Mouse (Mus musculus): Measurements from ENCODE around the gene Traf4. TPM values are rescaled to one million over a fixed set of nuclear protein-coding genes. Genes with fewer than 3 reads are reported as not detected.

Traf4 gene
- total RNA-seq, 2 experiments from 2014 or later: 2.2 to 3.2 TPM

- no peak for DNase-seq
- intact Hi-C loops (cut with DNase I): no loop called here
These were observed 51.8 kb downstream of the Traf4 start for GRCm38 (mm10) chr11:78113616-78114015.

Small RNA genes lying within 50 kb of the gene (microRNA-seq; reads per million reads assigned to microRNA genes)
- gene Mir7653: 0 reads per million in 2 experiments

Other genes starting within 250 kb of the Traf4 start
- under 1 TPM in 1 of 2 experiments, not detected in 1; 0.10 TPM for gene Sez6, start 234.8 kb downstream of the Traf4 start, total RNA-seq (2021)
- 10 to 100 TPM; 10.7 to 14.1 TPM for gene Phf12, start 182.8 kb downstream of the Traf4 start, total RNA-seq (2021)
- 1 to 10 TPM in 1 of 2 experiments, under 1 TPM in 1; 0.94 to 1.9 TPM for gene Dhrs13, start 133.3 kb downstream of the Traf4 start, total RNA-seq (2021)
- gene Flot2, start 127.7 kb downstream of the Traf4 start, total RNA-seq (2021): 10 to 100 TPM; 51.7 to 55.6 TPM
- 10 to 100 TPM; 21.7 to 22.7 TPM for gene Eral1, start 85.2 kb downstream of the Traf4 start, total RNA-seq (2021)
- gene Fam222b, start 70.9 kb downstream of the Traf4 start, total RNA-seq (2021): 1 to 10 TPM; 6.0 to 6.1 TPM
- under 1 TPM; 0.59 to 0.64 TPM for gene Nek8, start 11.1 kb upstream of the Traf4 start, total RNA-seq (2021)
- 1 to 10 TPM in 1 of 2 experiments, under 1 TPM in 1; 0.99 to 1.4 TPM for gene Tlcd1, start 11.1 kb upstream of the Traf4 start, total RNA-seq (2021)
- 100 to 1,000 TPM; 644 to 813 TPM for gene Rpl23a, start 18.0 kb upstream of the Traf4 start, total RNA-seq (2021)
- gene Rab34, start 22.8 kb upstream of the Traf4 start, total RNA-seq (2021): 1 to 10 TPM; 4.2 to 4.5 TPM
- under 1 TPM in 1 of 2 experiments, not detected in 1; 0.74 TPM for gene Proca1, start 27.8 kb upstream of the Traf4 start, total RNA-seq (2021)
- 10 to 100 TPM; 40.7 to 41.1 TPM for gene Sdf2, start 80.2 kb upstream of the Traf4 start, total RNA-seq (2021)
- 10 to 100 TPM; 21.9 to 23.1 TPM for gene Supt6, start 80.4 kb upstream of the Traf4 start, total RNA-seq (2021)
- 100 to 1,000 TPM; 212 to 228 TPM for gene 2610507B11Rik, start 96.2 kb upstream of the Traf4 start, total RNA-seq (2021)
- gene BC030499, start 125.3 kb upstream of the Traf4 start, total RNA-seq (2021): under 1 TPM; 0.42 to 0.84 TPM
- 1 to 10 TPM; 2.4 to 4.1 TPM for gene Spag5, start 135.9 kb upstream of the Traf4 start, total RNA-seq (2021)
- 1 to 10 TPM; 1.3 to 1.9 TPM for gene Aldoc, start 157.4 kb upstream of the Traf4 start, total RNA-seq (2021)
- gene Pigs, start 162.8 kb upstream of the Traf4 start, total RNA-seq (2021): 10 to 100 TPM; 20.1 to 21.3 TPM
- gene Unc119, start 177.9 kb upstream of the Traf4 start, total RNA-seq (2021): 10 to 100 TPM; 10.1 to 16.2 TPM
- gene Foxn1, start 221.0 kb upstream of the Traf4 start, total RNA-seq (2021): under 1 TPM in 1 of 2 experiments, not detected in 1; 0.10 TPM